Mouse (Mus musculus): Measurements from ENCODE around the gene Rarb.

GRCm38 (mm10) chr14:16790161-16790560, 28.8 kb downstream of the Rarb start:
- no peak for TF ChIP-seq CTCF (IDR thresholded peaks at IDR 0.05; ENCODE audit: extremely low read depth, insufficient read depth, insufficient read length, insufficient replicate concordance)
- no peak for TF ChIP-seq POLR2A (IDR thresholded peaks at IDR 0.05; ENCODE audit: low read depth, low read length)

All from spleen, adult 2 months (tissue).